In genomic region chr3:104219531-104220294, GRCm38 (mm10) we compare ENCODE assay signal across 8 mouse cellular contexts. TPM values are rescaled to one million over a fixed set of nuclear protein-coding genes. Genes with fewer than 3 reads are reported as not detected.
DNase-seq lines count a peak whose midpoint lies in the region; ATAC-seq and TF ChIP-seq lines count a peak whose summit lies in the region.

No protein-coding gene starts in this region.

- no peaks in the 10 kb centered on the region for H3K9me3 ChIP-seq in intestine, embryonic 16.5 days (ENCODE audit: control insufficient read depth, low read length)
- no peaks in the 10 kb centered on the region for H3K9me3 ChIP-seq in midbrain, embryonic 10.5 days (replicated peaks)

- H3K4me1 ChIP-seq in intestine, embryonic 16.5 days (ENCODE audit: control insufficient read depth, insufficient read depth, low read length), result peaks cover 9% of the 10 kb centered on the region; the same call in 1 of the 2 replicates
- H3K4me1 ChIP-seq in midbrain, embryonic 10.5 days, result peaks cover 33% of the 10 kb centered on the region
- peaks cover 5% of the 10 kb centered on the region; the same call in 1 of the 2 replicates for H3K4me1 ChIP-seq in spleen, adult 2 months (ENCODE audit: control insufficient read depth, insufficient read depth, insufficient read length)

- no peaks in the 10 kb centered on the region for H3K27me3 ChIP-seq in intestine, embryonic 16.5 days (replicated peaks; ENCODE audit: control insufficient read depth, insufficient read depth, low read length)
- peaks cover 11% of the 10 kb centered on the region; the same call in 1 of the 2 replicates for H3K27me3 ChIP-seq in midbrain, embryonic 10.5 days (ENCODE audit: low read depth, poor library complexity, severe bottlenecking)
- peaks cover 11% of the 10 kb centered on the region for H3K27me3 ChIP-seq in spleen, adult 2 months (ENCODE audit: control insufficient read depth, insufficient read depth, low read length)

- intact Hi-C loops in left cerebral cortex, postnatal 4 days (cut with DNase I), result loop anchor here (10.0 kb wide), 1 partner anchor 215 kb away; no protein-coding TSS in a partner anchor

- H3K36me3 ChIP-seq in intestine, embryonic 16.5 days (ENCODE audit: control insufficient read depth, insufficient read depth, low read length), result no peaks in the 10 kb centered on the region
- H3K36me3 ChIP-seq in midbrain, embryonic 10.5 days, result no peaks in the 10 kb centered on the region
- no peaks in the 10 kb centered on the region for H3K36me3 ChIP-seq in spleen, adult 2 months (ENCODE audit: control insufficient read depth, insufficient read depth, low read length)

- H3K4me2 ChIP-seq in intestine, embryonic 16.5 days (ENCODE audit: low read depth, low read length), result peak overlapping the region; percentile 72

- under 1% methylated on average over 104 of the region's 107 CpGs for WGBS in intestine, embryonic 16.5 days
- 3% methylated on average over 94 of the region's 107 CpGs for WGBS in midbrain, embryonic 10.5 days
- 2% methylated on average over 97 of the region's 107 CpGs for WGBS in spleen, adult 2 months

- TF ChIP-seq CTCF in spleen, adult 2 months (IDR thresholded peaks at IDR 0.05; ENCODE audit: extremely low read depth, insufficient read depth, insufficient read length, insufficient replicate concordance), result no peak

- DNase-seq in ZHBTc4 (ENCODE audit: low read depth, low spot score), result peak; percentile 63
- DNase-seq in cerebellum, postnatal 4 days (ENCODE audit: low spot score in 2 of 2), result peak; percentile 37 to 56
- DNase-seq in gastrocnemius, postnatal 4 days (ENCODE audit: low spot score in 2 of 2), result peak; percentile 42 to 61
- peak; percentile 60 for DNase-seq in left cerebral cortex, postnatal 4 days
- DNase-seq in midbrain, embryonic 10.5 days (ENCODE audit: low spot score), result peak; percentile 63
- peak in 1 of 2 experiments; percentile 43 for DNase-seq in spleen, adult 2 months (ENCODE audit: low read depth in 1 of 2, low spot score in 2 of 2)

- H3K9ac ChIP-seq in intestine, embryonic 16.5 days (ENCODE audit: low read depth, low read length), result peak overlapping the region; percentile 94

- peak; percentile 18 for ATAC-seq in intestine, embryonic 16.5 days
- ATAC-seq in megakaryocyte progenitor cell, adult 5-6 weeks (replicated peaks; ENCODE audit: poor library complexity), result no peak

- no peak for TF ChIP-seq POLR2A in spleen, adult 2 months (IDR thresholded peaks at IDR 0.05; ENCODE audit: low read depth, low read length)

- H3K4me3 ChIP-seq in intestine, embryonic 16.5 days (ENCODE audit: low read length), result peak overlapping the region; percentile 92
- peak overlapping the region; percentile 91 for H3K4me3 ChIP-seq in midbrain, embryonic 10.5 days
- H3K4me3 ChIP-seq in spleen, adult 2 months (ENCODE audit: extremely low read depth, insufficient read depth, insufficient read length), result peak overlapping the region; percentile 94

- H3K27ac ChIP-seq in intestine, embryonic 16.5 days (ENCODE audit: low read length), result peak overlapping the region; percentile 98
- H3K27ac ChIP-seq in midbrain, embryonic 10.5 days (replicated peaks), result peak overlapping the region; percentile 95
- peak overlapping the region; percentile 77 for H3K27ac ChIP-seq in spleen, adult 2 months (ENCODE audit: insufficient read depth, low read length)

RNA-seq across cellular contexts. Expression of gene Magi3, which starts 0.5 kb away (rescaled TPM):
- 10 to 100 TPM; 19.0 to 21.5 TPM for total RNA-seq in gastrocnemius, postnatal 4 days (2021)
- polyA plus RNA-seq in intestine, embryonic 16.5 days (2015; fragmentation: Nextera tagmentation; extraction: Ambion mirVana), result 6.5 and 6.6 TPM in 2 replicates
- 10 to 100 TPM; 42.5 to 43.1 TPM for total RNA-seq in left cerebral cortex, postnatal 4 days (2021)
- 4.2 and 5.0 TPM in 2 replicates for polyA plus RNA-seq in midbrain, embryonic 10.5 days (2016; fragmentation: Nextera tagmentation; extraction: Ambion mirVana)
- 0.92 and 1.3 TPM in 2 replicates for polyA plus RNA-seq in spleen, adult 2 months (2012; rRNA removed)
- 4.4 and 4.7 TPM in 2 replicates for total RNA-seq in megakaryocyte progenitor cell, adult 5-6 weeks (2015)
- 9.8 and 10.3 TPM in 2 replicates for total RNA-seq in megakaryocyte progenitor cell, adult 5-6 weeks (2017)
